Mouse (Mus musculus) thymus, postnatal 14 days (tissue): ENCODE results near the gene Acbd4.

Experiments
- DNase-seq: peaks from one replicate; pipeline ENCODE4 v3.0.0; 2021

The Acbd4 gene

DNA sequence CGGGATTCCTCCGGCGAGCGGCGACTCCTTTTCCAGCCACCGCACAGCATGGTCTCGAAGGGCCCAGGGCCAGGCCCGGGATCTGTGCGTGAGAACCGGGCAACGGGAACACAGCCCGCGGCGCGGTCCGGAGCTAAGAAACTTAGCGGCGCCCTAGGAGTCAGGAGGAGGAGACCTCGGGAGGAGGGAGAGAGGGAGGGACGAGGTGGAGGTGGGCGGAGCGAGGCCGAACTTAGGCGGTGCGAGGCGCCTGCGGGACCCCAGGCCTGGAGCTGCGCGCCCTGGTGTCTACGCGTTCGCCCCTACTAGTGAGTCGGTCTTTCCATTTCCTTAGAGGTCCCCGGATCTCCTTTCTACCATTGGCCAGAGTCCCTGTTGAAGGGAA is at the start of gene Acbd4, which contains the start of gene Plcd3:
Gene Acbd4, plus strand, starts transcription at position 202 of the 385 bp plus-strand sequence.
Gene Plcd3, minus strand, starts transcription at position 178 of the 385 bp plus-strand sequence.
- peak; percentile 67 for DNase-seq

DNA sequence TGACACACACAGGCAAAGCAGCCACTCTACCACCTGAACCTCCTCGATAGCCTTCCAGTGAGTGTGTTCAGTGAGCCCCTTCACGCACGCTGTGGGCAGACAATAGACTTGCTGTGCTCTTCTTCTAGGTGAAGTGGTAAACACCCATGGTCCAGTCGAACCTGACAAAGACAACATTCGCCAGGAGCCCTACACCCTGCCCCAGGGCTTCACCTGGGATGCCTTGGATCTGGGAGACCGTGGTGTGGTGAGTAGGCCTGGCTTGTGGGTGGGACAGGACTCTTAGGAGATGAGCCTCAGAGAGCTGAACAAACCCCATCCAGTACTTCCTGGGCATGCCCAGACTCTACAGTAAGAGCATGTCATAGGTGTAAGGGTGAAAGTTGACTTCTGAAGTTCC is 49.4 kb upstream of the Acbd4 start:
- no peak for DNase-seq

DNA sequence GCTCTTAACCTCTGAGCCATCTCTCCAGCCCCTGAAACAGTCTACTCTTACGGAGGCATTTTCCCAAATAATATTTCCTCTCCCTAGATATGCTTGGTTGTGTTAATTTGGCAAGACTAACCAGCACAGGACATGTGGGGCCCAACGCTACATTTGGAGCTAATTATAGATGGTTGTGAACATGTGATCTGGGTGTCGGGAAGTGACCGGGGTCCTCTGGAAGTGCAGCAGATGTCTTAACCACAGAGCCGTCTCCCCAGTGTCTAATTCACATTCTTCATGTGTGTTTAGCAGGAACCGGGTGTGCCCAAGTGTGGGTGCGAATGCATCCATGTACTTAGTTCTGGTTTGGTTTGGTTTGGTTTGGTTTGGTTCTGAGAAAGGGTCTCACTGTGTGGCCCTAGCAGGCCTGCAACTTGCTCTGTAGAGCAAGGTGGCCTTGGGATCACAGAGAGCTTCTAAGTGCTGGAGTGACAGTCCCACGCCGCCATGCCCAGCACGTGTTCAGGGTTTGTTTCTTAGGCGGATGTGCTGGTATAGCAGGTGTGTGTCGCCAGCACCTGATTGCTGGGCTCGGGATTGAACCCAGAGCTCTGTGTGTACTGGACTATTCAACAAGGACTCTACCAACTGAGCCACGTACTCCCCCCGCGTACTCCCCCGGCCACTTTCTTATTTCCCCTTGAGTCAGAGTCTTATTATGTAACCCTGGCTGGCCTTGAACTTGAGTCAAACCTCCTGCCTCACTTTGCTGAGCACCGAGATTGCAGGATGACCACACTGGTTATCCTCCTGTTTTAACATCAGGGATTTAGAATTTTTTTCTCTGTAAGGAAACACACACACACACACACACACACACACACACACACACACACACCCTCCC is 48.0 kb upstream of the Acbd4 start:
- DNase-seq, result no peak

GRCm38 (mm10) chr11:103054798-103055197 is 46.7 kb upstream of the Acbd4 start:
- peak; percentile 79 for DNase-seq

- no peak for DNase-seq
Measured at GRCm38 (mm10) chr11:103056636-103057035, 44.8 kb upstream of the Acbd4 start.

DNA sequence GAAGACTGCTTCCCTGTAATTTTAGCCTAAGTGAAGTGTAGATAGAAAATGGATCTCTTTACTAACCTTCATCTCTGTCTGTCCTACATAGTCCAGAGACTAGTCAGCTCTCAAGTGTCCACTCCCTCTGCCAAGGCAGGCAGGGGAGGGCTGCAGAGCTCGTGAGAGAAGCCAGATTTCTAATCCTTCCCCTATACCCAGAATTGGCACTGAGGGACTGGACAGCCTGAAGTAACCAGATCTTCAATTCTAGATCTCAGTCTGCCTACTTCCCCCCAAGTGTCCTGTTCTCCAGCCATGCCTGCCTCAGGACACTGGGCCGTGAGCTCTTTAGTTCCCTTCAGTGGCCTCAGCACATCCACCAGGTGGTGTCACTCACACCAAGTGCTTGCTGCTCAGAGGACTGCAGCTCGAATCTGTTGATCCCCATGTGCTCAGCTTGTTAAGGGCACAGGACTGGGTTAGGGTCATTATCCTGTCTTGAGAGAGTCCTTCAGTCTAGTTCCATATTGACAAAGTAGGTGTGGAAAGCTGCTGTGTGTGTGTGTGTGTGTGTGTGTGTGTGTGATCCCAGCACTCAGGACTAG is 42.9 kb upstream of the Acbd4 start:
- no peak for DNase-seq

DNA sequence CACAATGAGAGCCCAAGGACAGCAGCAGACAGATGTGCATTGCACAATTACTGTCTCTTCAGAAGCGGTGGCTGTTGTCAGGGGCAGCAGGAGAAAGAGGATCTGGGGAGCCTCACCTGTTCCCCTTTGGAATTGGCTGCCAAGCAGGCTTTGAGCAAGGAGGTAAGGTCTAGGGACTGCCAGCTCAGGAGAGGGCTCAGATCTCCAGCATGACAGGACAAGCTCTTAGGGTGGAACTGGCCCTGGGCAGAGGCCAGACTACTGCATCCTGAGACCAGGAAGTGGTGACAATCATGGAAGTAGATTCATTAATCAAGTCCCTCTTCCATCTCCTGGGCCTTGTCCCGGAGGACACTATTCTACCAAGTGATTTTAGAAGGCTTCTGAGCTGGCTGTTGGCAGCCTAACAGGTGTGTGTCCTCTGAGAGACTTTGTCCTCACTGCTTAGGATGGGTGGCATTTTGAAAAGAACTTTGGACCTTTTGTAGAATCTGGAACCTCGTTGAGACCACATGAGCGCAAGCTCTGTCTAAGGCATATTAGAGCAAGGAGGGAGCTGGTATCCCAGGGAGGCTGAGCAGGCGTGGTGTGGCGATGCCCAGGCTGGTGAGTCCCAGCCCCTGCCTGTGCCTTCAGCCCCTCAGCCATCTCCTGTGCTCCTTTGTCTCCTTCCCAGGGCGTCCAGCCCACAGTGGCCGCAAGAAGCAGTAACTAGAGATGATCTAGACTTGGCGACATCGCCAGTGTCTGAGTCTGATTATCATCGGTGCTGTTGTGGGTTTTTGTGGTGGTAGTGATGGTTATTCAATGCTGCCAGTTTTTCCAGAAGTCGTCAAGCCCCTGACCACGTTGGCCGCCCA is 35.1 kb upstream of the Acbd4 start:
- no peak for DNase-seq

DNA sequence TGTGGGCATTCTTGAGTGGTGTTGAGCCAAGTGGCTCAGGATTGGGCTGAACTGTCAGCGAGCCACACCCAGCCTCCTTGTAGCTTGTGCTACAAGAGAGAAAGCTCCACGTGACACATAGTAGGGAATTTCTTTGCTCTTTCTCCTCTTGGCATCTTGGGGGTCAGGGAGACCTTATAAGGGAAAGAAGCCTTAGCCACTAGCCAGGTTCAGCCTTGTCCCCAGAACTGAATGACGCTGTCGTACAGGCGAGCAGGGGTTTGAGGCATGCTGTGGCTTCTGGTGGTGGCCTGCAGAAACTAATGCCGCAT is 34.5 kb upstream of the Acbd4 start:
- no peak for DNase-seq

GRCm38 (mm10) chr11:103067457-103068001 is 34.0 kb upstream of the Acbd4 start:
- no peak for DNase-seq

DNA sequence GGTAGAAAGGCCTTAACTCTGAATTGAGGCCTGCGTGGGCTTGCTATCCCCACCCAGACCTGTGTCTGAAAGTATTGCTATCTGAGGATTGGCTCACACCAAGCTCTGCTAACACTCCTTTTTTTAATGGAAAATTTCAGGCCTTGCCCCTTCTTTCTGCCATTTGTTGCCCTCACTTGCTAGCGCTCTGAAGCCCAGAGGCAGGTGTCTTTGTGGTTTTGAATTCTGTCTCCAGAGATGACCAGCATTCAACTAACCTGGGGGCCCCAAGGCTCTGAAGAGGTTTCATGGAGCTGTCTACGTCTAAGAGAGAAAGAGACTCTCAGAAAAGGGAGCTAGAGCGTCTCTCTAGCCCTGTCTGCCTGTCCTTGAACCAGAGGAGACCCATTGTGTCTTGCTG is 33.2 kb upstream of the Acbd4 start:
- DNase-seq, result no peak

GRCm38 (mm10) chr11:103068884-103069283 is 32.6 kb upstream of the Acbd4 start:
- DNase-seq, result no peak

DNA sequence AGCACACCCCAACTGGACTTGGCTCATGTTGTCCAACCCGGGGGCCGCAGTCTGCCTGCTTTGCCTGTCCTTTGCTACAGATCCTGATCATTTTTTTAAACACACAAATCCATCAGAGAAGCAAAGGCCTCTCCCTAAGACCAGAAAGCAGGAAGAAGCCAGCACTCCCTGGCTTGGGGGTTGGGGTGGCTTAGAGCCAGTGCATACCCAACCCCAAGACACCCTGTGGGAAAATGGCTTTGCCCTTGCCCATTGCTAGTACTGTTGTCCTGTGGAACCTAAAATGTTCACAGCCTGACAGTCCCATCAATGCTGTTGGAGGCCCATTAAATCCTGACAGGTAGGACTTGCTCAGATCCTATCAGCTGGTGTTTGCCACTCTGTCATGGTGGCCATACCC is 31.8 kb upstream of the Acbd4 start:
- no peak for DNase-seq

DNA sequence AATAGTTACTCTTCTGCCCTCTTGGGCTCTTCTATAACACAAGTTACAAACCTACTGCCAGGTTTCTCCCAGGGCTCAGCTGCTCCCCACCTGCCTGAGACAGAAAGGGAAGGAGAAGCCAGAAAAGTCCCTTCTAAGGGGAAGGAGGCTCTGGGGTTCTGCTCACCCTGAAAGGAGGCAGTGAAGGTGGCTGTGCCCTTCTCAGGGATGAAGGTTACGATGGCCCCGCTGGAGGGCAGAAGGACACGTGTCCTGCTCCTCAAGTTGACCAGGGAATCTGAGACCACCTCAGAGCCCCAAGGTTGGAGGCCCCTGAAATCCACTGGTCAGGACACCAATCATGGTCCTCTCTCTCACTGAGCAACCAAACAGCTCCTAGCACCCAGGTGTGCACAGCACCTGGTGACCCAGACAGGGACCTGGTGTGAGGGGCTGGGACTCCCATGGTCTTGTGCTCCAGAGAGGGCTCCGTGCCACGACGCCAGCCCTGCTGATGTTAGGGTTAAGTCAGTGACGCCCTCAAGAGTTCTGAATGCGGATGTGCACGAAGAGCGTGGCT is 31.1 kb upstream of the Acbd4 start:
- no peak for DNase-seq

DNA sequence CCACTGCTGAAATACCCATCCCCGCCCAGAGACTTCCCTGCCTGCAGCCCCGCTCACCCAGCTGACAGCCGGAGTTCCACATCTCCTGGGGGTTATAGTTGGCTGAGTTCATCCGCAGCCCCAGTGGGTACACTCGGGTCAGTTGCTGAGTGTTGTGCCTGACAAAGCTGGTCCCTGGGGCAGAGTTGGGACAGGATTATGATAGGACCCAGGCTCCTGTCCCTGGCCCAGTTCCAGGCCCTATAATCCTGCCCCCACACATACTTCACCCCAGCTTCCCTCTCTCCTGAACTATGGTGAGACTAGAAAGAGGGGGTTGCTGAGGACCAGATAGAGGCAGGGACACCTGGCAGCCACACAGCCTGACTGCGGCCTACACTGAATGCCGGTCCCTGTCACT is 27.8 kb upstream of the Acbd4 start:
- no peak for DNase-seq

- no peak for DNase-seq
Measured at GRCm38 (mm10) chr11:103074121-103074650, 27.3 kb upstream of the Acbd4 start.

- no peak for DNase-seq
Measured at GRCm38 (mm10) chr11:103074796-103075323, 26.6 kb upstream of the Acbd4 start.

DNA sequence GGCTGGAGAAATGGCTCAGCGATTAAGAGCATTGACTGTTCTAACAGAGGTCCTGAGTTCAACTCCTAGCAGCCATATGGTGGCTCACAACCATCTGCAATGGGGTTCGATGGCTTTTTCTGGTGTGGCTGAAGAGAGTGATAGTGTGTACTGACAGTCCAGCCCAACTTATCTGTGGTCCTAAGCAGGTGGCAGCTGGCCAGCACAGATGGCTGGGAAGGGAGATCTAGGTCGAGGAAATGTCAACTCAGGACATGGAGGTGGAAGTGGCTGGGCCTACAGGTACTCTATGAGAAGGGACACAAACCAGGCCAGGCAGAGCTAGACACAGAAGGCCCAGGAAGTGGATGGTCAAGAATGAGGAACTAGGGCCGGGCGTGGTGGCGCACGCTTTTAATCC is 25.5 kb upstream of the Acbd4 start:
- DNase-seq, result no peak

GRCm38 (mm10) chr11:103076581-103076980 is 24.9 kb upstream of the Acbd4 start:
- no peak for DNase-seq

DNA sequence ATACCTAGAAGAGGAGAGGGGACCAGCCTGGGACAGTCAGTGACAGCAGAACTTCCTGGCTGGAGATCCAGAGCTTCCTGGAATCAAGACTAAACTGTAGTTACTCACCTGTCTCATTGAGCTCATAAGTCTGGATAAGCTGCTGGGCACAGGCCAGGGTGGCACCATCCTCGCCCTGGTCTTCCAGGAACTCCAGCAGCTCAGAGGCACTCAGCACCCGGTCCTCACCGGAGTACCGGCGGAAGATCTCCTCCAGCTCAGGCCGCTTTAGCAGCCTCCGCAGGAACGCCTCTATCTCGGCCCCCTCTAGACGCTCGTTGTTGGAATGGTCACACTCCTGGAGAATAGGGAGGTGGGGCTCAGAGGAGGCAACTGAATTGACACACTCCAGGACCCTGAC is 23.4 kb upstream of the Acbd4 start:
- no peak for DNase-seq

GRCm38 (mm10) chr11:103080323-103081091 is 21.0 kb upstream of the Acbd4 start:
- peak; percentile 26 for DNase-seq

GRCm38 (mm10) chr11:103081631-103082030 is 19.9 kb upstream of the Acbd4 start:
- DNase-seq, result no peak

GRCm38 (mm10) chr11:103093306-103093705 is 8.2 kb upstream of the Acbd4 start:
- no peak for DNase-seq
